Mouse (Mus musculus) kidney, postnatal 10 days (tissue): ENCODE data around the gene Fam168b.

Source experiments
- DNase-seq: peaks from one replicate; pipeline ENCODE4 v3.0.0; 2021; ENCODE audit warnings: mixed read lengths

Gene Fam168b

GRCm38 (mm10) chr1:34850343-34851136 lies 7.7 kb upstream of the Fam168b start:
- DNase-seq = peak; percentile 21

GRCm38 (mm10) chr1:34849745-34850342 lies 7.0 kb upstream of the Fam168b start, which contains the start of gene Plekhb2:
Gene Plekhb2, plus strand, starts transcription at chr1:34849976.
- DNase-seq = peak; percentile 92

GRCm38 (mm10) chr1:34847070-34847469 lies 4.2 kb upstream of the Fam168b start:
- no peak for DNase-seq

- DNase-seq = peak; percentile 78
Measured at GRCm38 (mm10) chr1:34842389-34842861, 440 bp downstream of the Fam168b start.

- DNase-seq = no peak
Measured at GRCm38 (mm10) chr1:34841709-34842388, 1.0 kb downstream of the Fam168b start.

- no peak for DNase-seq
Measured at GRCm38 (mm10) chr1:34839241-34839640, 3.6 kb downstream of the Fam168b start.

- no peak for DNase-seq
Measured at GRCm38 (mm10) chr1:34837951-34838689, 4.7 kb downstream of the Fam168b start.

- DNase-seq = no peak
Measured at GRCm38 (mm10) chr1:34834904-34835303, 8.0 kb downstream of the Fam168b start.

GRCm38 (mm10) chr1:34831381-34831780 lies 11.5 kb downstream of the Fam168b start:
- DNase-seq = no peak

- no peak for DNase-seq
Measured at GRCm38 (mm10) chr1:34830934-34831333, 11.9 kb downstream of the Fam168b start.

GRCm38 (mm10) chr1:34828528-34829294 lies 14.2 kb downstream of the Fam168b start:
- no peak for DNase-seq

GRCm38 (mm10) chr1:34827900-34828299 lies 15.0 kb downstream of the Fam168b start:
- peak; percentile 28 for DNase-seq

- DNase-seq = no peak
Measured at GRCm38 (mm10) chr1:34825909-34826308, 17.0 kb downstream of the Fam168b start.

- DNase-seq = no peak
Measured at GRCm38 (mm10) chr1:34824208-34824607, 18.7 kb downstream of the Fam168b start.

- no peak for DNase-seq
Measured at GRCm38 (mm10) chr1:34823353-34823752, 19.5 kb downstream of the Fam168b start.

GRCm38 (mm10) chr1:34822746-34823145 lies 20.1 kb downstream of the Fam168b start:
- no peak for DNase-seq

GRCm38 (mm10) chr1:34822003-34822402 lies 20.9 kb downstream of the Fam168b start:
- DNase-seq = no peak

- no peak for DNase-seq
Measured at GRCm38 (mm10) chr1:34821411-34821810, 21.5 kb downstream of the Fam168b start.

- no peak for DNase-seq
Measured at GRCm38 (mm10) chr1:34819225-34819910, 23.5 kb downstream of the Fam168b start.

GRCm38 (mm10) chr1:34815843-34816242 lies 27.0 kb downstream of the Fam168b start:
- DNase-seq = no peak
